Mouse (Mus musculus) MEL (cell line): ENCODE results near the gene Runx3. TPM values are rescaled to one million over a fixed set of nuclear protein-coding genes. Genes with fewer than 3 reads are reported as not detected.

Experiments
- DNase-seq: peaks from one replicate; pipeline ENCODE4 v3.0.0; 2011; ENCODE audit warnings: low read depth, low spot score
- H3K27ac ChIP-seq: 2 replicates; pipeline ENCODE4 v1.5.1; 2012; ENCODE audit warnings: low read depth, mild to moderate bottlenecking, control low read depth, low read length, moderate library complexity; ENCODE audit not compliant: control insufficient read depth
- H3K27me3 ChIP-seq, 2 experiments: fragments of 150-350 bp in 1 of 2; sonication (generic) in 1 of 2; 2 replicates each; pipeline ENCODE4 v1.6.1; 2012; ENCODE audit warnings: low read length in 2 of 2, mild to moderate bottlenecking in 2 of 2, improper control_type of control experiment in 1 of 2, moderate library complexity in 1 of 2; ENCODE audit not compliant: insufficient read depth in 2 of 2, control insufficient read depth in 1 of 2
- H3K36me3 ChIP-seq, 2 experiments: 2 replicates each; pipeline ENCODE4 v1.6.1; 2012 to 2014; ENCODE audit warnings: low read length in 2 of 2, improper control_type of control experiment in 1 of 2, inconsistent platforms in 1 of 2, mild to moderate bottlenecking in 1 of 2; ENCODE audit not compliant: insufficient read depth in 2 of 2, control insufficient read depth in 1 of 2
- H3K4me1 ChIP-seq, 2 experiments: fragments of 150-350 bp in 1 of 2; sonication (generic) in 1 of 2; 2 replicates each; pipeline ENCODE4 v1.6.1; 2012; ENCODE audit warnings: low read length in 2 of 2, improper control_type of control experiment in 1 of 2, mild to moderate bottlenecking in 1 of 2; ENCODE audit not compliant: insufficient read depth in 2 of 2, control insufficient read depth in 1 of 2
- H3K4me3 ChIP-seq, 2 experiments: fragments of 150-350 bp in 1 of 2; sonication (generic) in 1 of 2; 2 replicates each; pipeline ENCODE4 v1.5.1; 2012; ENCODE audit warnings: low read depth in 2 of 2, low read length in 2 of 2, mild to moderate bottlenecking in 2 of 2, moderate library complexity in 2 of 2, control low read depth in 1 of 2, improper control_type of control experiment in 1 of 2; ENCODE audit not compliant: control insufficient read depth in 1 of 2, insufficient read depth in 1 of 2
- H3K79me2 ChIP-seq: 2 replicates; pipeline ENCODE4 v1.6.1; 2012; ENCODE audit warnings: mild to moderate bottlenecking, low read length, moderate library complexity; ENCODE audit not compliant: control insufficient read depth, poor library complexity, insufficient read depth
- H3K9ac ChIP-seq: 2 replicates; pipeline ENCODE4 v1.6.1; 2012; ENCODE audit warnings: low read depth, mild to moderate bottlenecking, control low read depth, low read length, moderate library complexity; ENCODE audit not compliant: control insufficient read depth, poor library complexity, severe bottlenecking
- H3K9me3 ChIP-seq: fragments of 150-350 bp; sonication (generic); replicated peaks from 2 replicates; pipeline ENCODE4 v1.6.1; 2012; ENCODE audit warnings: mild to moderate bottlenecking, low read length, improper control_type of control experiment, moderate library complexity; ENCODE audit not compliant: insufficient read depth
- BHLHE40 ChIP-seq: IDR thresholded peaks from 2 replicates; pipeline ENCODE4 v1.6.1; 2012; ENCODE audit warnings: low read depth, mild to moderate bottlenecking, inconsistent platforms, low read length, improper control_type of control experiment, borderline replicate concordance
- CHD2 ChIP-seq: IDR thresholded peaks from 2 replicates; pipeline ENCODE4 v1.6.1; 2011; ENCODE audit warnings: low read length, improper control_type of control experiment
- CTCF ChIP-seq, 3 experiments: IDR thresholded peaks in 2 of 3; conservative IDR thresholded peaks in 1 of 3; 2 replicates each; pipeline ENCODE4 v1.5.1; 2011 to 2012; ENCODE audit warnings: low read length in 3 of 3, low read depth in 2 of 3, mild to moderate bottlenecking in 2 of 3, improper control_type of control experiment in 1 of 3, inconsistent platforms in 1 of 3, mixed read lengths in 1 of 3, moderate library complexity in 1 of 3; ENCODE audit not compliant: control insufficient read depth in 1 of 3, insufficient read depth in 1 of 3, poor library complexity in 1 of 3, severe bottlenecking in 1 of 3
- ELF1 ChIP-seq: IDR thresholded peaks from 2 replicates; pipeline ENCODE4 v1.6.1; 2014; ENCODE audit warnings: low read depth, mild to moderate bottlenecking, inconsistent platforms, low read length, improper control_type of control experiment, moderate library complexity
- EP300 ChIP-seq, 2 experiments: IDR thresholded peaks; 2 replicates each; pipeline ENCODE4 v1.6.1; 2011; ENCODE audit warnings: improper control_type of control experiment in 2 of 2, low read length in 2 of 2, low read depth in 1 of 2, mild to moderate bottlenecking in 1 of 2
- ETS1 ChIP-seq: IDR thresholded peaks from 2 replicates; pipeline ENCODE4 v1.6.1; 2012; ENCODE audit warnings: low read depth, mild to moderate bottlenecking, inconsistent platforms, low read length, improper control_type of control experiment, moderate library complexity
- KAT2A ChIP-seq: conservative IDR thresholded peaks from 2 replicates; pipeline ENCODE4 v1.6.1; 2012; ENCODE audit warnings: low read depth, low read length, improper control_type of control experiment, inconsistent platforms
- MEF2A ChIP-seq: IDR thresholded peaks from 2 replicates; pipeline ENCODE4 v1.6.1; 2014; ENCODE audit warnings: low read depth, mild to moderate bottlenecking, inconsistent platforms, low read length, improper control_type of control experiment; ENCODE audit not compliant: poor library complexity, insufficient replicate concordance, severe bottlenecking; ENCODE audit errors: extremely low read depth
- MXI1 ChIP-seq: IDR thresholded peaks from 2 replicates; pipeline ENCODE4 v1.6.1; 2011; ENCODE audit warnings: mild to moderate bottlenecking, low read depth, low read length, improper control_type of control experiment
- NELFE ChIP-seq: IDR thresholded peaks from 2 replicates; pipeline ENCODE4 v1.6.1; 2011; ENCODE audit warnings: low read depth, low read length, improper control_type of control experiment
- NRF1 ChIP-seq: IDR thresholded peaks from 2 replicates; pipeline ENCODE4 v1.6.1; 2014; ENCODE audit warnings: low read depth, mild to moderate bottlenecking, inconsistent platforms, low read length, improper control_type of control experiment, moderate library complexity; ENCODE audit not compliant: poor library complexity, insufficient read depth, severe bottlenecking
- POLR2AphosphoS5 ChIP-seq: IDR thresholded peaks from 2 replicates; pipeline ENCODE4 v1.6.1; 2012; ENCODE audit warnings: low read depth, borderline replicate concordance, mild to moderate bottlenecking, inconsistent platforms, low read length, moderate library complexity, mixed read lengths
- SIN3A ChIP-seq: IDR thresholded peaks from 2 replicates; pipeline ENCODE4 v1.6.1; 2012; ENCODE audit warnings: low read length, improper control_type of control experiment, inconsistent platforms
- TBP ChIP-seq: IDR thresholded peaks from 2 replicates; pipeline ENCODE4 v1.8.0; 2011; ENCODE audit warnings: low read depth, low read length, improper control_type of control experiment
- TCF12 ChIP-seq: IDR thresholded peaks from 2 replicates; pipeline ENCODE4 v1.6.1; 2014; ENCODE audit warnings: low read depth, mild to moderate bottlenecking, inconsistent platforms, low read length, improper control_type of control experiment, moderate library complexity
- USF2 ChIP-seq, 2 experiments: IDR thresholded peaks; 2 replicates each; pipeline ENCODE4 v1.6.1; 2011 to 2012; ENCODE audit warnings: improper control_type of control experiment in 2 of 2, low read length in 2 of 2, borderline replicate concordance in 1 of 2, inconsistent platforms in 1 of 2, low read depth in 1 of 2, mild to moderate bottlenecking in 1 of 2; ENCODE audit not compliant: insufficient read depth in 1 of 2
- ZKSCAN1 ChIP-seq: IDR thresholded peaks from 2 replicates; pipeline ENCODE4 v1.6.1; 2012; ENCODE audit warnings: low read depth, mild to moderate bottlenecking, inconsistent platforms, low read length, improper control_type of control experiment, moderate library complexity
- ZMIZ1 ChIP-seq: IDR thresholded peaks from 2 replicates; pipeline ENCODE4 v1.6.1; 2012; ENCODE audit warnings: low read depth, mild to moderate bottlenecking, inconsistent platforms, low read length, improper control_type of control experiment, moderate library complexity
- polyA plus RNA-seq, 2 experiments: library from polyadenylated mRNA; stranded (reverse) in 1 of 2; unstranded in 1 of 2; fragments of >175 nt in 1 of 2; fragments of >200 nt in 1 of 2; gene quantifications; 2 replicates each; pipeline versions ENCODE4 v1.2.1 to v1.2.4; 2012; ENCODE audit warnings: low replicate concordance in 2 of 2, low read depth in 1 of 2; ENCODE audit not compliant: insufficient read length in 2 of 2, insufficient read depth in 1 of 2, missing spikeins in 1 of 2
- total RNA-seq: library from RNA; depleted of rRNA; stranded (reverse); fragments of 300-350 nt; gene quantifications from 2 replicates; pipeline ENCODE4 v1.2.3, GENCODE M21; 2012

Gene Runx3
- total and polyA plus RNA-seq, 3 experiments = 4.3 to 29.2 TPM; not detected in 1

DNA sequence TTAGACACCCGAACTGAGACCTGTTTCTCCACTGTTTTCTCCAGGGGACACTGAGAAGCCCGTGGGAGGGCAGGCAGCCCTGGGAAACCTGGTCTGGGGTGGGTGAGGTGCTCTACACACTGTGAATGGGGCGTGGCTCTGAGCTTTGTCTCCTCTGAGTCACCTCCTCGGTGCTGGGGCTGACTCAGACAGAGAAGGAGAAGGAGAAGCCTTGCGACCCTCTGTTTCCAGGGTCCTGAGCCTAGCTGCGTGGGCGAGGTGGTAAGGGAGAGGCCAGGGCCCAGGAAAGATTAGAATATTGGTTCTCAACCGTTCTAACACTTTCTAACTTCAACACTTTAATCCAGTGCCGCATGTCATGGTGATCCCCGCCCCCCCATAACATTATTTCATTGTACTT lies 46.9 kb upstream of the Runx3 start:
- no peaks in the 10 kb centered on the region for H3K79me2 ChIP-seq
- H3K4me3 ChIP-seq = peak overlapping the region in 1 of 2 experiments; percentile 7; a peak in 1 of 4 replicates
- no peaks in the 10 kb centered on the region for H3K9me3 ChIP-seq
- peaks cover 8 to 37% of the 10 kb centered on the region in 2 experiments for H3K4me1 ChIP-seq
- peak; percentile 75 for DNase-seq
- H3K27ac ChIP-seq = peak overlapping the region; percentile 60
- H3K27me3 ChIP-seq = no peaks in the 10 kb centered on the region
- TF ChIP-seq TBP = no peak
- TF ChIP-seq KAT2A = no peak
- no peak for TF ChIP-seq POLR2AphosphoS5
- TF ChIP-seq MEF2A = no peak
- H3K9ac ChIP-seq = no peak overlapping the region; the same call in 1 of the 2 replicates
- H3K36me3 ChIP-seq = peaks cover 0 to 31% of the 10 kb centered on the region in 2 experiments; a peak in 2 of 4 replicates

DNA sequence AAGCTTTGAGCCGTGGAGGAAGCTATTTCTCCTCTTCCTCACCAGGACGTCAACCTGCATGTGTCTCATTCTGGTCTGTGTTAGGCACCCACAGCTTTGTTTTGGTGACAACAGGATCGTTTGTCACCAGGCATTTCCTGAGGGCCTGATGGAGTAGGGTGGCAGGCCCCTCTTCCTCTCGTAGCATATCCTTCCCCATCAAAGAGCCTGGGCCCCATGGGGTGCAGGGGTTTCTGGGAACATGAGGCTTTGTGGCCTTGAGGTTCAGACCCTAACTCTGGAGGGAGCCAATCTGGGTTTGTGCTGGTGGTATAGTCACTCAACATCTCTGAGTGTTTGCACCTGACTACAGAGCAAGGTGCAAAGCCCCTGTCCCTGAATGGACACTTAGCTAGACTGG lies 45.8 kb upstream of the Runx3 start:
- Histone ChIP-seq H3K36me3 (peaks cover 0 to 31% of the 10 kb centered on the region in 2 experiments; a peak in 2 of 4 replicates), H3K9ac (no peak overlapping the region), H3K4me3 (no peak overlapping the region), H3K27ac (peak overlapping the region; percentile 29; the same call in 1 of the 2 replicates), H3K9me3 (no peaks in the 10 kb centered on the region), H3K79me2 (no peaks in the 10 kb centered on the region), H3K4me1 (peaks cover 8 to 37% of the 10 kb centered on the region in 2 experiments), H3K27me3 (no peaks in the 10 kb centered on the region)
- TF ChIP-seq EP300 (IDR thresholded peaks at IDR 0.05; ENCODE audit: low read depth in 1 of 2, low read length in 2 of 2) = no peak
- no peak for TF ChIP-seq CHD2
- no peak for TF ChIP-seq CTCF (IDR thresholded peaks at IDR 0.05 in 2 of 3, conservative IDR thresholded peaks at IDR 0.05 in 1 of 3; ENCODE audit: control insufficient read depth in 1 of 3, insufficient read depth in 1 of 3, low read depth in 2 of 3, low read length in 3 of 3, poor library complexity in 1 of 3, severe bottlenecking in 1 of 3)
- TF ChIP-seq ETS1 = no peak
- TF ChIP-seq ELF1 = no peak
- TF ChIP-seq SIN3A = no peak
- TF ChIP-seq TCF12 = no peak
- no peak for TF ChIP-seq NELFE
- TF ChIP-seq NRF1 = no peak
- TF ChIP-seq BHLHE40 = no peak
- TF ChIP-seq ZMIZ1 = no peak
- no peak for TF ChIP-seq MXI1
- TF ChIP-seq MEF2A = no peak
- no peak for TF ChIP-seq USF2 (IDR thresholded peaks at IDR 0.05; ENCODE audit: borderline replicate concordance in 1 of 2, insufficient read depth in 1 of 2, low read depth in 1 of 2, low read length in 2 of 2)
- TF ChIP-seq ZKSCAN1 = no peak
- no peak for DNase-seq
